Mouse (Mus musculus): ENCODE results near the gene Fgfbp3.
"Not testable (repeated sequence)": the region's sequence is repeated elsewhere in the genome, so short reads cannot be mapped to it uniquely, and the experiment has no call there.

Fgfbp3 gene

GRCm38 (mm10) chr19:36919466-36919865, at the start of gene Fgfbp3:
Gene Fgfbp3, minus strand, starts transcription at chr19:36919615.
- no peak for DNase-seq (ENCODE audit: low spot score)

DNA sequence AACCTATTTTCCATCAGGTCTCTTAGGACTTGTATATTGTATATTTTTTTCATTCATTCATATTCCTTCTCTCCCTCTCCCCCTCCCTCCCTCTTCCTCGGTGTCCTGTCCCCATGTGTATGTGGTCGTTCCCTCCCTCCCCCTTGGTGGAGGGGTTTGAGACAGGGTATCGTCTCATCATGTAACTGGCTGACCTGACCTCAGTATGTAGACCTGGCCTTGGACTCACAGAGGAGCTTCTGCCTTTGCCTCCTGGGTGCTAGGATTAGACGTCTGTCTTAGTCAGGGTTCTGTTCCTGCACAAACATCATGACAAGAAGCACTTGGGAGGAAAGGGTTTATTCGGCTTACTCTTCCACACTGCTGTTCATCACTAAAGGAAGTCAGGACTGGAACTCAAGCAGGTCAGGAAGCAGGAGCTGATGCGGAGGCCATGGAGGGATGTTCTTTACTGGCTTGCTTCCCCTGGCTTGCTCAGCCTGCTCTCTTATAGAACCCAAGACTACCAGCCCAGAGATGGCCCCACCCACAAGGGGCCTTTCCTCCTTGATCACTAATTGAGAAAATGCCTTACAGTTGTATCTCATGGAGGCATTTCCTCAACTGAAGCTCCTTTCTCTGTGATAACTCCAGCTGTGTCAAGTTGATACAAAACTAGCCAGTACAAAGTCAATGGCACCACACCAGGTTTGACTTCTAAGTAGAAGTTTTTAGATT, 43.3 kb upstream of the Fgfbp3 start:
- DNase-seq (ENCODE audit: low spot score): not testable (repeated sequence)

- DNase-seq (ENCODE audit: low spot score): no peak
Observed at GRCm38 (mm10) chr19:36961320-36961719, 41.9 kb upstream of the Fgfbp3 start.

DNA sequence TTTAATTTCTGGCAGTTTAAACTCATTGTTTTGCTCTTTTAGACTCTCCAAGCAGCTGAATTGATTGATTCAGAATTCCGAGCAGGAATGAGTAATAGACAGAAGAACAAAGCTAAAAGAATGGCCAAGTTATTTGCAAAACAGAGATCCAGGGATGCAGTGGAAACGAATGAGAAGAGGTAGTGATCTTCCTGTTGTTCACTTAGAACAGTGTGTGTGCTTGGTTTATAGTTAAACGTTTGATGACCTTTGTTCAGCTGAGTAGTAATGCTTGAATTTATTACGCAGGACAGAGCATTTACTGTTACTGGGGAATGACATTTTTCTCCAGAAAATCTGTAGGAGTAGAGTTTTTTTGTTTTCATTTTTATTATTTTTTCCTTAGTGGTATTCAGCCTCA, 38.9 kb upstream of the Fgfbp3 start:
- DNase-seq (ENCODE audit: low spot score): no peak

- no peak for DNase-seq (ENCODE audit: low spot score)
Observed at GRCm38 (mm10) chr19:36953637-36954206, 34.3 kb upstream of the Fgfbp3 start.

GRCm38 (mm10) chr19:36940064-36940463, 20.6 kb upstream of the Fgfbp3 start:
- DNase-seq (ENCODE audit: low spot score): no peak

GRCm38 (mm10) chr19:36938008-36938407, 18.6 kb upstream of the Fgfbp3 start:
- DNase-seq (ENCODE audit: low spot score): peak; percentile 43

- DNase-seq (ENCODE audit: low spot score): no peak
Observed at GRCm38 (mm10) chr19:36936285-36936684, 16.9 kb upstream of the Fgfbp3 start.

GRCm38 (mm10) chr19:36932613-36933012, 13.2 kb upstream of the Fgfbp3 start:
- peak; percentile 34 for DNase-seq (ENCODE audit: low spot score)

GRCm38 (mm10) chr19:36932097-36932496, 12.7 kb upstream of the Fgfbp3 start:
- DNase-seq (ENCODE audit: low spot score): no peak

DNA sequence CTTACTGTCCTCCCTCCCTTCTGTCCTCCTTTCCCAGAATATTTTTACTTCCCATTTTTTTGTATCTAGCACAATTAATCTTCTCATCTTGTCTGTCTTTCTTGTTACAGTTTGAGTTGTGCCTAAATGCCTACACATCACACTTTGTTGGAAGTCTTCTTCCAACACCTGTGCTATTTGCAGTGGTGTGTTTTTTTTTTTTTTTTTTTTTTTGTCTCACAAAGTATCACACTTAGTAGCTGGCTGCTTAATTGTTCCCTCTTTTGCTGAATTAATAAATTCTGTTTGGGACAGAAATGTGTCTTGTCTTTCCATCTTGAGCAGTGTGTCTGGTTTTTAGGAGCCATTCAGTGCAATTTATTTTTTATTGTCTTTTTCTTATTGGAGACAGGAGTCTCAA, 10.4 kb upstream of the Fgfbp3 start:
- DNase-seq (ENCODE audit: low spot score): no peak

DNA sequence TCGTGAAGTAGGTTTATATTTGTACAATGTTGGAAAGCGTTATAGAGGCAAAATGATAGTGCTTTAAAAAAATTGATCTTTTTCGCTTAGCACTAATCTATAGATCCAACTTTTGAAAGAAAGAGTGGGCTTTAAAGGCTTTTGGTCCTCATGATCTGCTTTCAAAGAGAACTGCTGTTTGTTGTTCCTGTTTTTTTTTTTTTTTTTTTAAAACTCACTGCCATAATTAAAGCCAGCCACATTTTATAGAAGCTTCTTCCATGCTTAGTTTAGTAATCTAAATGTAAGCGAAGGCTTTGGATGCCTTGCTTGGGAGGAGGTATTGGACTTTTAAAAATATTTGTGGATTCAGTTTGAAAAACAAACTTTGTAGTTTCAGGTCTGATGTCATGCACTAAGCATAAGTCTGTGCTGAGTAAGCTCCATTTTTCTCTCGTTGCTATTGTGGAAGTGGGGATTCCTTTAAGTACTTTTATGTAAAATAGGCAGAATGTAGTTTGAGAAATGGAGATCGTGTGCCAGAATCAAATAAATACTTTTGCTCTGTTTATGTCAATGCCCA, 8.5 kb upstream of the Fgfbp3 start:
- no peak for DNase-seq (ENCODE audit: low spot score)

DNA sequence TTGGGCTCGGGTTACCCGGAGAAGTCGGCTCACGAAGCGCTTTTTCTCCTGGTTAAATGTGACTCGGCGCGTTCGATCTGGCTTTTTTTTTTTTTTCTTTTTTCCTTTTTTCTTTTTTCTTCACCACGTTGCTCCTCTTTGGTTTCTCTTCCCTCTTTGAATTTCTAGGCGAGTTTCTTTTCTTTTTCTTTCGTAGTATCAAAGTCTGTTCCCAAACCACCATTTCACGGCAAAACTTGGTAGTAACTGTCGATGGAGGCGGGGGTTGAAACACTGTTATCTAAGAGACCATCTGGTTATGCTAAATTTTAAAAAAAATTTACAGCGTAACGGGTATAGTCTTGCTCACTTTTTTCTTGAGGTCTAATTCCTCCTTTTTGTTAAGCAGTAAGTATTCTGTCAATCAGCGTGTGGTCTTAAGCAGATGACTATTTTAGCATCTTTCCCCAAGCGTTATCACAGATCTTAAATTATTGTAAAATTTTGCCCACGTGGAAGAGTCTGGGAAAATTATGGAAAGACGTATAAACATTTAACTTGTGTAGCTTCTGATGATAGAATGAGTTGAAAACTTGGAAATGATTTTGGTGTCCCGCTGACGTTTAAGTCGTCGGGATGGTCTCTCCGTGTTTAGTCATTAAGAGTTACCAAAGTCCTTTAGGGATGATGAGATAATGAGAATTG, 7.3 kb upstream of the Fgfbp3 start:
- no peak for DNase-seq (ENCODE audit: low spot score)

- peak; percentile 78 for DNase-seq (ENCODE audit: low spot score)
Observed at GRCm38 (mm10) chr19:36925671-36926552, 6.5 kb upstream of the Fgfbp3 start, which contains the start of gene Btaf1. Gene Btaf1, plus strand, starts transcription at chr19:36926079.

GRCm38 (mm10) chr19:36922936-36923335, 3.5 kb upstream of the Fgfbp3 start:
- DNase-seq (ENCODE audit: low spot score): peak; percentile 72

DNA sequence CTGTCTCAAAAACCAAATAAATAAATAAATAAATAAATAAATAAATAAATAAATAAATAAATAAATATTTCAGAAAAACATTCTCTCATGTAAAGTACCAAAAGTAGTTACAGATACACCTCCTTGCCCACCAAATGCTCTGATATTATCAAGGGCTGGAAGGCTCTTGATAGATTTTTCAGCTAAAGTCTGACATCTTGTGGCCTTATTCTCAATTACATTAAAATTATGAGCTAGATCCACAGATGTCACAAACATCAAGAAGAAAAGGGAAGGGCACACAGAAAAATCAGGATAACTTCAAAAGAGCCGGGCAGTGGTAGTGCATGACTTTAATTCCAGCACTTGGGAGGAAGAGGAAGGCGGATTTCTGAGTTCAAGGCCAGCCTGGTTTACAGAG, 2.6 kb upstream of the Fgfbp3 start:
- peak; percentile 64 for DNase-seq (ENCODE audit: low spot score)

DNA sequence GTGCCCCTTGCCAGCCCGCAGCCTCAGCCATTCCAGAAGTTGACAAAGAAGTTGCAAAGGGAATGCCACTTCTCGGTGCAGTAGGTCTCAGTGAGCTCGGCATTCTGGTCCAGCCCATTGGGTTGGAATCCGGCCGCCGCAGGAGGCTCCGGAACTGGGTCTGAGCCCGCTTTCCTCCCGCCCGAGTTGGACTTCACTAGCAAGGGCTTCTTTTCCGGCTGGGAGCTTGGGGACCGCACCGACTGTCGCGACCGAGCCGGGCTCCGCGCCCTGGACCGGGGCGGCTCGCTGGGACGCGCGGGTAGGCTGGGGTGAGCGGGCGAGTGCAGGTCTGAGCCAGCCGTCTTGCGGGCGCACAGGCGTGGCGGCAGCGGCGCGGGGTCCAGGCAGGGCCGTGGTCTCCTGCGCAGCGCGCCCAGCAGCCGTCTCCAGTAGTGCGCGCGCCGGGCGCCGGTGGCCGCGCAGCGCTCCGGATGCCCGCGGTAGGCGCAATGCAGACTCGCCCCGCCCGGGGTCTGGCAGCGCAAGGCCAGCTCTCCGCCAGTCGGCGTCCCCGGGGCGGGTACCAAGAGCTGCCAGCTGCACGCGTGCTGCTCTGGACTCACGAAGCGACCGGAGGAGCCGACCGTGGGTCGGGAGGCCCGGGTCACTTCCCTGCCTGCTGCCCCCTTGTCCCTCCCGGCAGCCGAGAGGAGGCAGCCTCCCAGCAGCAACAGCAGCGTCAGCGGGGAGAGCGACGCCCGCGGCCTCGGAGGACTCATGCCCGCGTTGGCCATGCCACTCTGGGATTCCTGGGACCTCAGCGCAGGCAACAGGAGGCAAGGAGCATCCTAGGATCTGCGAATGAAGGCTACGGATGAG, 744 bp downstream of the Fgfbp3 start:
- peak; percentile 77 for DNase-seq (ENCODE audit: low spot score)

DNA sequence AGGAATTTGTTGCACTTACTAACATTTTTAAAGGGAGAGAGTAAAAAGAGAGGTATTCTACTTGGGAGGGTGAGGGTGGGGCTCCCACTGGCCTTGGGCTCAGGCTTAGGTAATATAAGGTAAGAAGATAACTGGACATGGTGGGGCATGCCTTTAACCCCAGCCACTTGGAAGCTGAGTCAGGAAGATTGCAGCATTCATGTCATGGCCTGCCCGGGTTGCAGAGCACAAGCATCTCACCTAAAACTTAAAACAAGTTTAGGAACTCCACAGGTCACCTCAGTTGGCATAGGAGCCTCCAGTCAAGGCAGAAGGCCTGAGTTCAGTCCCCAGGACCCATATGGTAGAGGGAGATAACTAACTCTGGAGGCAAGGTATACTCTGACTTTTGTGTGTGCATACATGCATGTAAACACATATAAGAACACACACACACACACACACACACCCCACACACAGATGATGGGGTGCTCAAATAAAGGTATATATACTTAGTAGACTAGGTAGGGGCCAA, 2.5 kb downstream of the Fgfbp3 start:
- DNase-seq (ENCODE audit: low spot score): no peak

- no peak for DNase-seq (ENCODE audit: low spot score)
Observed at GRCm38 (mm10) chr19:36916206-36916605, 3.2 kb downstream of the Fgfbp3 start.

- no peak for DNase-seq (ENCODE audit: low spot score)
Observed at GRCm38 (mm10) chr19:36913064-36913463, 6.4 kb downstream of the Fgfbp3 start.
